Mouse (Mus musculus): ENCODE results near the gene Tec. TPM values are rescaled to one million over a fixed set of nuclear protein-coding genes. Genes with fewer than 3 reads are reported as not detected.

Gene Tec
- total and polyA plus RNA-seq, 3 experiments, result 7.9 to 25.9 (median 20.1) TPM

GRCm38 (mm10) chr5:72710572-72711278 is 157.6 kb downstream of the Tec start:
- TF ChIP-seq RAD21 (IDR thresholded peaks at IDR 0.05; ENCODE audit: low read depth, low read length) (peak; percentile 96), MAFK (IDR thresholded peaks at IDR 0.05; ENCODE audit: insufficient replicate concordance, low read length) (peak; percentile 27; the same call in 1 of the 2 replicates), USF2 (conservative IDR thresholded peaks at IDR 0.05; ENCODE audit: low read depth, low read length) (no peak), ZC3H11A (IDR thresholded peaks at IDR 0.05; ENCODE audit: low read depth, low read length) (peak; percentile 59), ETS1 (conservative IDR thresholded peaks at IDR 0.05; ENCODE audit: low read depth, low read length) (no peak), POLR2AphosphoS2 (IDR thresholded peaks at IDR 0.05; ENCODE audit: low read depth, low read length) (no peak), E2F4 (IDR thresholded peaks at IDR 0.05; ENCODE audit: insufficient replicate concordance, low read depth, low read length) (0 out of 2 replicates have a peak, but pooled peaks have one; percentile 33), SIN3A (IDR thresholded peaks at IDR 0.05; ENCODE audit: low read length) (peak; percentile 43; the same call in 1 of the 2 replicates), MAX (IDR thresholded peaks at IDR 0.05; ENCODE audit: low read length) (no peak), CHD1 (IDR thresholded peaks at IDR 0.05; ENCODE audit: low read depth, low read length) (no peak), SMC3 (IDR thresholded peaks at IDR 0.05; ENCODE audit: low read depth, low read length) (peak; percentile 84), NELFE (IDR thresholded peaks at IDR 0.05; ENCODE audit: low read depth, low read length) (0 out of 2 replicates have a peak, but pooled peaks have one; percentile 30), POLR2A (IDR thresholded peaks at IDR 0.05; ENCODE audit: low read depth, low read length) (no peak), ZNF384 (IDR thresholded peaks at IDR 0.05; ENCODE audit: low read depth, low read length) (peak; percentile 15; the same call in 1 of the 2 replicates), ELF1 (IDR thresholded peaks at IDR 0.05; ENCODE audit: low read depth, low read length) (no peak), BHLHE40 (IDR thresholded peaks at IDR 0.05; ENCODE audit: low read depth, low read length) (no peak), IRF4 (IDR thresholded peaks at IDR 0.05; ENCODE audit: low read depth, low read length) (no peak), NRF1 (IDR thresholded peaks at IDR 0.05; ENCODE audit: low read depth, low read length) (no peak), MEF2A (IDR thresholded peaks at IDR 0.05; ENCODE audit: borderline replicate concordance, low read depth, low read length) (no peak), JUND (conservative IDR thresholded peaks at IDR 0.05; ENCODE audit: low read depth, low read length) (peak; percentile 28; the same call in 1 of the 2 replicates), TCF12 (IDR thresholded peaks at IDR 0.05; ENCODE audit: low read depth, low read length) (no peak), TBP (conservative IDR thresholded peaks at IDR 0.05; ENCODE audit: low read depth, low read length) (no peak), CHD2 (IDR thresholded peaks at IDR 0.05; ENCODE audit: low read length) (no peak), CTCF (conservative IDR thresholded peaks at IDR 0.05 in 1 of 2, IDR thresholded peaks at IDR 0.05 in 1 of 2; ENCODE audit: low read depth in 2 of 2, low read length in 2 of 2) (peak; percentile 74 to 94)
- in situ Hi-C loops (cut with MboI; ENCODE audit: low pct_ligation_motif_present, low pct_unique_long_range_greater_than_20kb, low sequenced_read_pairs) (loop anchor here (25.0 kb wide), 1 partner anchor 373 kb away; no protein-coding TSS in a partner anchor), dilution Hi-C loops (cut with MboI; ENCODE audit: extremely low pct_ligation_motif_present, extremely low pct_unique_long_range_greater_than_20kb, low sequenced_read_pairs) (no loop called here)
- H3K9me3 ChIP-seq (replicated peaks; ENCODE audit: low read length), result no peaks in the 10 kb centered on the region
- H3K4me1 ChIP-seq (ENCODE audit: control insufficient read depth in 1 of 2, insufficient read depth in 2 of 2), result no peaks in the 10 kb centered on the region
- no peaks in the 10 kb centered on the region for H3K79me2 ChIP-seq (replicated peaks; ENCODE audit: control insufficient read depth, extremely low read depth, insufficient read depth, poor library complexity, severe bottlenecking)
- no peak overlapping the region for H3K27ac ChIP-seq (ENCODE audit: insufficient read depth, low read depth)
- DNase-seq (ENCODE audit: extremely low read depth), result peak; percentile 65
- H3K36me3 ChIP-seq (replicated peaks in 1 of 2; ENCODE audit: control insufficient read depth in 1 of 2, insufficient read depth in 1 of 2, low read length in 1 of 2), result no peaks in the 10 kb centered on the region
- H3K4me3 ChIP-seq (replicated peaks in 1 of 3; ENCODE audit: low read depth in 2 of 3, low read length in 2 of 3, poor library complexity in 1 of 3), result no peak overlapping the region
- H3K9ac ChIP-seq (ENCODE audit: insufficient read depth, low read depth), result no peak overlapping the region
- H3K4me2 ChIP-seq (ENCODE audit: insufficient read depth, low read depth, poor library complexity, severe bottlenecking), result no peak overlapping the region
- H3K27me3 ChIP-seq (replicated peaks), result no peaks in the 10 kb centered on the region

All from CH12.LX (cell line).